Mouse (Mus musculus) embryo, embryonic 10.5 days (tissue): ENCODE results near the gene Fndc11.
"Not testable (repeated sequence)": the region's sequence is repeated elsewhere in the genome, so short reads cannot be mapped to it uniquely, and the experiment has no call there.

ENCODE experiments used
- DNase-seq: peaks from one replicate; pipeline ENCODE4 v3.0.0-alpha.2; 2015; ENCODE audit warnings: low spot score

Gene Fndc11

DNA sequence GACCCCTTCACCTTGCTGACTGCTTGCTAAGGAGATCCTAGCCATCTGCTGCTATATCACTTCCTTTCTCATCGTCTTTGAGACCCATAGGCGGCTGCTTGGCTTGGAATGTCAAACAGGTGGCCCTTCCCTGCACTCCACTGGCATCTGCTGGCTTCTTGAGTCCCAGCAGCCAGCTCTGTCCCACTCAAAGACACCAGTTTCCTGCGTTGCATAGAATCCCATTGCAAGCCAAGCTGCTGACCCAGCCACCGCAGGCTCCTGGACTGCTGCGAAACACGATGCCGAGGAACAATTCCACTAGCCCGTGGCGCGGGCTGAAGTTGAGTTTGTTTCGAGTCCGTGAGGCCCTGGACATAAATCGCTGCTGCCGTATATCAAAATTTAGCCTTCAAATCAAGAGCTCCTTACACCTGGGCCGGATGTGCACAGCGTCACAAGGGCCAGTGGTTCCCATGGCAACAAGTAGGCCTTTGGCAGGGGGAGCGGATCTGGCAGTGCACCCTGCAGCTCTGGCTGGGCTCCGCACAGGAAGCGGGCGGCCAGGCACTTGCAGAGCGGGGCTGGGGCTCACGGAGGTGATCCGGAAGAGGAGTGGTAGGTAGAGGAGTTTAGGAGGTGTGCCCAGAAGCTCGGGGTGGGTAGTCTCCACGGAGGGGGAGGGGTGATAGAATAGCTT lies at the start of gene Fndc11:
Fndc11 (plus strand) TSS at position 476 of the 679 bp plus-strand sequence.
- peak; percentile 87 for DNase-seq

DNA sequence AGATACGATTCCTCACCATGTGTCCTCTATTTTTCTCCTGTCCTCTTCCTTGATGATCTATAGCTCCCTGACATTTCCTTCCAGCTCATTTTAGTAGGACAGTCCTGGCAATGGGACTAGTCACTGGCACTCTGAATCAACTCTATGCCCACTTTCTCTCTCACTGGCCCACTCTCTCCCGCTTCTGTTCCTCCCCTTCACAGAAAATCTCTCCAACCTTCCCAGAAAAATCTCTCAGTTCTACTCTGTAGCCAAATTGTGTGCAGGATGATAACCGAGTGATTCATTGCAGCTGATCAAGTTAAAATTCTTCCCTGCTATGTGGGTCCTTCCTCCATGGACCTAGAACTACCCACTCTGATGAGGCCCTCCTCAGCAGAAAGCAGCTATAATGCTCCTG lies 45.2 kb upstream of the Fndc11 start:
- no peak for DNase-seq

- no peak for DNase-seq
Observed at GRCm38 (mm10) chr2:181178015-181178414, 41.8 kb upstream of the Fndc11 start.

- DNase-seq = no peak
Observed at GRCm38 (mm10) chr2:181178471-181178870, 41.3 kb upstream of the Fndc11 start.

- no peak for DNase-seq
Observed at GRCm38 (mm10) chr2:181180898-181181297, 38.9 kb upstream of the Fndc11 start.

DNA sequence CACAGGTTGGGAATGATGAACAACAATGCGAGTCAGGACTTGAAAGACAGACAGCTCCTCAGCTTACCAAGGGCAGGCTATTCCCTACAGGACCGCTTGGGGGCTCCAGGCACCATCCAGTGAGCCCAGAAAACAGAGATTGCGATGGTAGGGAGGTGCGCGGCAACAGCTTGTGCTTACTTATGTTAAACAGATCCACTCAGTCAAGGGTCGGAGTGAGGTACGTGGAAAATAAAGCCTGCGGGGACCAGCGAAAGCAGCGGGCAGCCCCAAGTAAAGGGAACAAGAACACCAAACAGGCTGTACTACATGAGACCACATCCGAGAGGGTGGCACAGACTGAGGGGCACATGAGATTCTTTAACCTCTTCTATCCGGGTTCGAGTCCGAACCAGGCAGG lies 33.2 kb upstream of the Fndc11 start:
- peak; percentile 96 for DNase-seq

- peak; percentile 94 for DNase-seq
Observed at GRCm38 (mm10) chr2:181187121-181188000, 32.5 kb upstream of the Fndc11 start, which contains the start of gene Ppdpf. Gene Ppdpf, plus strand, starts transcription at chr2:181187247.

- peak; percentile 9 for DNase-seq
Observed at GRCm38 (mm10) chr2:181188681-181189080, 31.1 kb upstream of the Fndc11 start.

GRCm38 (mm10) chr2:181189321-181189720 lies 30.5 kb upstream of the Fndc11 start:
- no peak for DNase-seq

GRCm38 (mm10) chr2:181191385-181191784 lies 28.4 kb upstream of the Fndc11 start:
- not testable (repeated sequence) for DNase-seq

GRCm38 (mm10) chr2:181191936-181192335 lies 27.9 kb upstream of the Fndc11 start:
- no peak for DNase-seq

DNA sequence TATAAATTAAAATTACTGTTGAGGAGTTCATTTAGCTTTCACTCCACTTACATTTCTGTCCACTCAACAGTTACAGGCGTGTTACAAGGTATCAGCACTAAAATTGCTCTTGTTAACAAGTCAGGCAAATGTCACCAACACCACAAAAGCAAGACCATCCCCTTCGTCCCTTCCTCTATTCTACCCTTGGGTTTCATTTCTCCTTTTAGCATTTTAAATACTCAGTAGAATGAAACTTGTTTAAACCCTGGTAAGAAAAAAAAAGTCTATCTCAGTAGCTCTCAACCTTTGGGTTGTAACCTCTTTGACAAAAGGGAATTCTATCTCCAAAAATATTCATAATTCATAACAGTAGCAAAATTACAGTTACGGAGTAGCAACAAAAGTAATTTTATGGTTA lies 26.8 kb upstream of the Fndc11 start:
- no peak for DNase-seq

DNA sequence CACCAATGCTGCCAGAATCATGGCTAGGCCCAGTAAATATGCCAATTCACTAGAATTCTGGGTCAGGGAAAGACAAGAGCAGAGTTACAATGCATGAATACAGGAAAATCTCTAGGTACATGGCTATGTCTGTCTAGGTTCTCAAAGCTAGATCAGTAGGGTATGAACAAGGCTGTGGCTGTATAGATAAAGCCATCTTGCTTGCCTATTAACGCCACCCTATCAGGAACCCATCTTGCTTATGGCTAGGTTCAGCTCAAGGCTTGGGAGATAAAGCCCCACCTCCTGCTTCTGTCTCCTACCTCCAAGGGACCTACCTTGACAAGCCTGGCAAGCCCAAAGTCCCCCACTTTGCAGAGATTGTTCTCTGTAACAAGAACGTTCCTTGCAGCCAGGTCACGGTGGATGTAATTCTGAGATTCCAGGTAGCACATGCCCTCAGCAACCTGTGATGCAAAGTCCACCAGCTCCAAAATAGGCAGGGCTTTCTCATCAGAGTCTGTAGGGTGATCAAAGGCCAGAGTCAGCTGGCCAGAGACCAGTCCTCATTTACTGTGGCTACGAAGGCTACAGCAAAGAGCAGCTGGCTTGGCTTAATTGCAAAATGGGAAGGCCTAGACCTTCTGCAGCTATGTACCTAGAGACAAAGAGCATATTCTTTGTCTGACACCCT lies 23.0 kb upstream of the Fndc11 start:
- DNase-seq = no peak

- no peak for DNase-seq
Observed at GRCm38 (mm10) chr2:181201606-181202005, 18.2 kb upstream of the Fndc11 start.

DNA sequence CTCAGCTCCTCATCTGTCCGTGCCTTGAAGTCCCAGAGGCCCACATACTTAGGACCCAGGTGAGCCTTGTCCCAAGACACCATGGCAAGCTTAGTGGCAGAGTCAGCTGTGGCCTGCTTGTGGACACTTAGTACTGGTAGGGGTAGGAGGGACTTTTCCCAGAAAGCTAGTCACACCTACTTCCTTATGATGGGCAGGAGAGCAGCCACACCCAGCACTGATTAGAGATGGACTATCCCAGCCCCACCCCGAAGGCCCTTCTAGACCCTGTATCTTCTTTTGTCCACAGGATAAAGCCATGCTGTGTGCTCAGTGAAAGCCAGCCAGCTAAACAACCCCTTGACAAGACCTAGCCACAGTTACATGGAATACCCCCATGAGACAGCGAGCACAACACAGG lies 17.4 kb upstream of the Fndc11 start, which contains the start of gene Ptk6:
Ptk6 (minus strand) TSS at position 368 of the 400 bp plus-strand sequence.
- DNase-seq = no peak

- no peak for DNase-seq
Observed at GRCm38 (mm10) chr2:181202886-181203285, 16.9 kb upstream of the Fndc11 start.

- DNase-seq = no peak
Observed at GRCm38 (mm10) chr2:181205678-181206077, 14.1 kb upstream of the Fndc11 start.

DNA sequence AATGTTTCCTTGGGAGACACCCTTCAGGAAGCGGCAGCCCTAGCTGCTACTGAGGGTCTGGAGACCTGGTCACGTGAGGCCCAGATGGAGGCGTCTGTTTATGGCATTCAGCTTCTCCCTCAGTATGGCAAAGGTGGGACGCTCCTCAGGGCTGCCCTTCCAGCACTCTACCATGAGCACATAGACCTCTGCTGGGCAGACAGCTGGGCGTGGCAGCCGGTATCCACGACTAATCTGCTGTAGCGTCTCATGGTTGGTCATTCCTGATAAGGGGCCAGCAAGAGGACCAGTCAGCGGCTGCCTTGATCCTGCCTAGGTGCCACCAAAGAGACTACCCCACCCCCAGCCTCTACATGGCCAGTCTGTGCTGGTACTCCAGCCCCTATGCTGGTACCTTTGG lies 13.7 kb upstream of the Fndc11 start:
- DNase-seq = no peak

GRCm38 (mm10) chr2:181212389-181213020 lies 7.3 kb upstream of the Fndc11 start:
- DNase-seq = peak; percentile 32

DNA sequence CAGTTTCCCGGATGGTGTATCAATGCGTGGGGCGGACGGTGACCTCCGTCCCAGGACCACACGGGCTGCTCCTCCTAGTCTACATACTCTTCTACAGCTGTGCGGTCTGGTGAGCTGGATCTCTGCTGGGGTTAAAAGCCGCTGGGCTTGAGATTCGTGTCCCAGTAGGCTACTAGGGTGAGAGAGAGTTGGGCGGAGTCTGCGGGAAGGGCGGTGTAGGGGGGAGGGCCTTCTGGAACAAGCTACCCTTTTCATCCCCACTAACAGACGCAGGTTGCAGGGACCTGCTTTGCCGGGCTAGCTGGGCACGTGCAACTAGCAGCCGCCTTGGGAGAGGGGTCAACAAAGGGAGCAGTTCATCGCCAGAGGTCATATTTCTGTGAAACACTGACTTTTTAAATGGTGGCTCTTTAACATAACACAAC lies 6.8 kb upstream of the Fndc11 start, which contains the start of gene Srms:
Srms (minus strand) TSS at position 165 of the 425 bp plus-strand sequence.
- peak; percentile 61 for DNase-seq

DNA sequence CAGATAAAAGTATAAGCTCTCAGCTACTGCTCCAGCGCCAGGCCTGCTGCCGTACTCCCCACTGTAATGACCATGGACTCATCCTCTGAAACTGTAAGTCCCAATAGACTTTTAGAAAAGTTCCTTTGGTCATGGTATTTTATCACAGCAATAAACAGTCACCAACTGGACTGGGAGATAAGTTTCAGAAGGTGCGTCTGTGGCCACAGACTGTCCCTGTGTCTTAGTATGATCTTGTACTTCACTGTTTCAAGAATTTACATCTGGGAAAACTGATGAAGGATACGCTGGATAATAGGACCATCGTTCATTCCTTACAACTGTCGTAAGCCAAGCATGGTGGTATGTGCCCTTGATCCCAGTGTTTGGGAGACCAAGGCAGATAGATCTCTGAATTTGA lies 3.8 kb upstream of the Fndc11 start:
- no peak for DNase-seq
